Mouse (Mus musculus) layer of hippocampus, adult 8-10 months (tissue): ENCODE results near the gene Casc3. TPM values are rescaled to one million over a fixed set of nuclear protein-coding genes. Genes with fewer than 3 reads are reported as not detected.

ENCODE experiments used
- DNase-seq, 2 experiments: peaks; one replicate each; pipeline ENCODE4 v3.0.0; 2022; ENCODE audit warnings: low spot score in 2 of 2
- total RNA-seq, 4 experiments: library from RNA; stranded (reverse); gene quantifications; 2 replicates each; pipeline ENCODE4 v1.2.4; 2022

The Casc3 gene
- total RNA-seq, 4 experiments from 2014 or later = 50.5 to 64.9 (median 59.4) TPM

- DNase-seq = peak in 1 of 2 experiments; percentile 44
These were observed 32.0 kb upstream of the Casc3 start for GRCm38 (mm10) chr11:98772667-98773171.

- peak; percentile 100 for DNase-seq
These were observed 30.9 kb upstream of the Casc3 start for GRCm38 (mm10) chr11:98773635-98774295.

GRCm38 (mm10) chr11:98774582-98775347 lies 29.9 kb upstream of the Casc3 start, which contains the start of gene Nr1d1:
TSS of gene Nr1d1 (minus strand) at chr11:98775333.
- DNase-seq = no peak

GRCm38 (mm10) chr11:98775348-98776051 lies 29.2 kb upstream of the Casc3 start:
- DNase-seq = peak; percentile 100

GRCm38 (mm10) chr11:98776052-98776764 lies 28.5 kb upstream of the Casc3 start:
- DNase-seq = no peak

GRCm38 (mm10) chr11:98776843-98777590 lies 27.7 kb upstream of the Casc3 start:
- DNase-seq = no peak

GRCm38 (mm10) chr11:98777888-98778287 lies 26.8 kb upstream of the Casc3 start:
- DNase-seq = no peak

GRCm38 (mm10) chr11:98781851-98782512 lies 22.7 kb upstream of the Casc3 start:
- peak; percentile 73 to 84 for DNase-seq

- no peak for DNase-seq
These were observed 22.0 kb upstream of the Casc3 start for GRCm38 (mm10) chr11:98782651-98783235.

- DNase-seq = peak; percentile 97 to 98
These were observed 21.4 kb upstream of the Casc3 start for GRCm38 (mm10) chr11:98783236-98783696.

GRCm38 (mm10) chr11:98784139-98784538 lies 20.6 kb upstream of the Casc3 start:
- no peak for DNase-seq

- no peak for DNase-seq
These were observed 19.5 kb upstream of the Casc3 start for GRCm38 (mm10) chr11:98785214-98785613.

GRCm38 (mm10) chr11:98785772-98786281 lies 18.9 kb upstream of the Casc3 start:
- peak; percentile 84 to 85 for DNase-seq

- peak; percentile 95 to 97 for DNase-seq
These were observed 18.1 kb upstream of the Casc3 start for GRCm38 (mm10) chr11:98786359-98787214.

- no peak for DNase-seq
These were observed 17.5 kb upstream of the Casc3 start for GRCm38 (mm10) chr11:98787229-98787628.

GRCm38 (mm10) chr11:98787691-98788090 lies 17.0 kb upstream of the Casc3 start:
- DNase-seq = no peak

GRCm38 (mm10) chr11:98788139-98788538 lies 16.6 kb upstream of the Casc3 start:
- no peak for DNase-seq

- DNase-seq = peak; percentile 82 to 88
These were observed 16.0 kb upstream of the Casc3 start for GRCm38 (mm10) chr11:98788550-98789218.
